In genomic region chr19:42869663-42870530, GRCm38 (mm10) we compare ENCODE assay signal across 19 mouse cellular contexts.
DNase-seq lines count a peak whose midpoint lies in the region; ATAC-seq and TF ChIP-seq lines count a peak whose summit lies in the region.
"Had no signal": no experiment of that assay in that cellular context is flagged by ENCODE, and none has a peak within 500 bp of the region (broad histone marks: within the 10 kb centered on the region; RNA-seq: fewer than 3 reads in every experiment).

No protein-coding gene starts in this region.

- no peak for ATAC-seq in heart, embryonic 16.5 days (replicated peaks; ENCODE audit: extremely low read depth, insufficient read depth, low FRiP score)
- no peak for ATAC-seq in forebrain, embryonic 12.5 days (ENCODE audit: low FRiP score)
- ATAC-seq: forebrain, embryonic 14.5 days had no signal

- TF ChIP-seq POLR2A in heart, adult 2 months (IDR thresholded peaks at IDR 0.05; ENCODE audit: insufficient read depth, low read depth, low read length): no peak

- H3K79me2 ChIP-seq in heart, adult 2 months (replicated peaks; ENCODE audit: control insufficient read depth, insufficient read depth, low read length): no peaks in the 10 kb centered on the region

- DNase-seq in heart, adult 2 months: peak; percentile 9 to 32
- DNase-seq in heart, postnatal 4 days: no peak
- peak; percentile 19 for DNase-seq in heart, adult 8-10 months (ENCODE audit: low spot score)
- peak; percentile 7 for DNase-seq in skeletal muscle tissue, adult 2 months (ENCODE audit: low read depth, low spot score)
- no peak for DNase-seq in layer of hippocampus, postnatal 10 days (ENCODE audit: low spot score in 2 of 2)
- DNase-seq: B cell, adult 2 months; cerebellum, adult 9-10 months; kidney, adult 11 months; liver, embryonic 13.5 days; lung, postnatal 4 days; right cerebral cortex, adult 18-20 months; thymus, postnatal 4 days had no signal

- H3K9me3 ChIP-seq in heart, embryonic 16.5 days (replicated peaks; ENCODE audit: control insufficient read depth, low read length): no peaks in the 10 kb centered on the region
- H3K9me3 ChIP-seq in forebrain, embryonic 12.5 days: no peaks in the 10 kb centered on the region
- H3K9me3 ChIP-seq: embryonic facial prominence, embryonic 12.5 days; liver, embryonic 13.5 days had no signal

- WGBS in heart, adult 2 months: 71% methylated on average over 8 of the region's 8 CpGs
- WGBS in heart, embryonic 16.5 days: 67% methylated on average over 8 of the region's 8 CpGs
- WGBS in forebrain, embryonic 12.5 days: 89% methylated on average over 8 of the region's 8 CpGs

- no peak for TF ChIP-seq EP300 in heart, adult 2 months (IDR thresholded peaks at IDR 0.05; ENCODE audit: insufficient read depth, low read depth, low read length)

- no peak overlapping the region for H3K27ac ChIP-seq in heart, adult 2 months
- peak overlapping the region; percentile 33; the same call in 1 of the 2 replicates for H3K27ac ChIP-seq in heart, embryonic 16.5 days (ENCODE audit: low read length)
- no peak overlapping the region for H3K27ac ChIP-seq in forebrain, embryonic 12.5 days
- H3K27ac ChIP-seq: embryonic facial prominence, embryonic 12.5 days; liver, embryonic 13.5 days had no signal

- H3K4me3 ChIP-seq in heart, adult 2 months: no peak overlapping the region
- H3K4me3 ChIP-seq in heart, embryonic 16.5 days (ENCODE audit: low read length): no peak overlapping the region
- H3K4me3 ChIP-seq in forebrain, embryonic 12.5 days (replicated peaks): no peak overlapping the region
- H3K4me3 ChIP-seq: embryonic facial prominence, embryonic 12.5 days; erythroblast, embryonic 14.5 days; liver, embryonic 13.5 days had no signal

- intact Hi-C loops in heart, adult 2 months (cut with DNase I): no loop called here

- no peaks in the 10 kb centered on the region for H3K4me1 ChIP-seq in heart, adult 2 months (ENCODE audit: control insufficient read depth, insufficient read depth, low read length)
- peaks cover 13% of the 10 kb centered on the region for H3K4me1 ChIP-seq in heart, embryonic 16.5 days (ENCODE audit: control insufficient read depth, insufficient read depth, low read length)
- H3K4me1 ChIP-seq in forebrain, embryonic 12.5 days: no peaks in the 10 kb centered on the region
- H3K4me1 ChIP-seq: embryonic facial prominence, embryonic 12.5 days; liver, embryonic 13.5 days had no signal

- no peak overlapping the region for H3K9ac ChIP-seq in heart, adult 2 months (ENCODE audit: low read depth, low read length)
- no peak overlapping the region for H3K9ac ChIP-seq in heart, embryonic 16.5 days (ENCODE audit: low read length)
- no peak overlapping the region for H3K9ac ChIP-seq in forebrain, embryonic 12.5 days
- H3K9ac ChIP-seq: embryonic facial prominence, embryonic 12.5 days; liver, embryonic 13.5 days; lung, embryonic 14.5 days had no signal

- no peaks in the 10 kb centered on the region for H3K36me3 ChIP-seq in heart, adult 2 months (ENCODE audit: control insufficient read depth, insufficient read depth, low read length)
- H3K36me3 ChIP-seq in heart, embryonic 16.5 days (ENCODE audit: control insufficient read depth, insufficient read depth): no peaks in the 10 kb centered on the region
- no peaks in the 10 kb centered on the region for H3K36me3 ChIP-seq in forebrain, embryonic 12.5 days (replicated peaks)
- H3K36me3 ChIP-seq: embryonic facial prominence, embryonic 12.5 days; liver, embryonic 13.5 days had no signal

- H3K27me3 ChIP-seq in heart, adult 2 months (ENCODE audit: control insufficient read depth, insufficient read depth, low read length): no peaks in the 10 kb centered on the region
- H3K27me3 ChIP-seq in heart, embryonic 16.5 days (ENCODE audit: control insufficient read depth, insufficient read depth, low read length): no peaks in the 10 kb centered on the region
- H3K27me3 ChIP-seq in forebrain, embryonic 12.5 days: no peaks in the 10 kb centered on the region
- H3K27me3 ChIP-seq: embryonic facial prominence, embryonic 12.5 days; liver, embryonic 13.5 days had no signal

- no peak for TF ChIP-seq CTCF in heart, adult 2 months (IDR thresholded peaks at IDR 0.05)

- H3K4me2 ChIP-seq in heart, embryonic 16.5 days (ENCODE audit: low read depth, low read length): no peak overlapping the region
- no peak overlapping the region for H3K4me2 ChIP-seq in forebrain, embryonic 12.5 days
- H3K4me2 ChIP-seq: embryonic facial prominence, embryonic 12.5 days; liver, embryonic 13.5 days; lung, embryonic 14.5 days; midbrain, embryonic 11.5 days had no signal

Comparison
In these comparisons a context has a peak if more than half of its experiments do, and no peak if none do; other contexts are left out.
1. DNase-seq: peak in heart, adult 2 months (2 of 2), heart, adult 8-10 months (single experiment) and skeletal muscle tissue, adult 2 months (single experiment); none in heart, postnatal 4 days (single experiment) and layer of hippocampus, postnatal 10 days (0 of 2).